Mouse (Mus musculus) intestine, postnatal 0 days (tissue): Measurements from ENCODE around the gene Pomgnt2. TPM values are rescaled to one million over a fixed set of nuclear protein-coding genes. Genes with fewer than 3 reads are reported as not detected.

Source experiments
- ATAC-seq: fragments of 200-750 bp; cut with Nextera tagmentation; 2 replicates; pipeline ENCODE4 v1.8.0; 2017; ENCODE audit warnings: mild to moderate bottlenecking, moderate TSS enrichment, moderate library complexity
- H3K27ac ChIP-seq: fragments of 300-500 bp; sonication (generic); 2 replicates; pipeline ENCODE4 v1.5.1; 2014; ENCODE audit warnings: mild to moderate bottlenecking, low read depth, low read length, moderate library complexity
- H3K27me3 ChIP-seq: fragments of 300-500 bp; sonication (generic); replicated peaks from 2 replicates; pipeline ENCODE4 v1.6.1; 2014; ENCODE audit warnings: low read length, mixed read lengths; ENCODE audit not compliant: control insufficient read depth, insufficient read depth
- H3K36me3 ChIP-seq: fragments of 300-500 bp; sonication (generic); 2 replicates; pipeline ENCODE4 v1.6.1; 2014; ENCODE audit warnings: mild to moderate bottlenecking, moderate library complexity; ENCODE audit not compliant: control insufficient read depth, insufficient read depth
- H3K4me1 ChIP-seq: fragments of 300-500 bp; sonication (generic); replicated peaks from 2 replicates; pipeline ENCODE4 v1.6.1; 2014; ENCODE audit warnings: antibody characterized with exemption, low read length, mixed read lengths; ENCODE audit not compliant: control insufficient read depth, insufficient read depth
- H3K4me2 ChIP-seq: fragments of 300-500 bp; sonication (generic); replicated peaks from 2 replicates; pipeline ENCODE4 v1.6.1; 2014; ENCODE audit warnings: low read depth, mild to moderate bottlenecking, moderate library complexity
- H3K4me3 ChIP-seq: fragments of 300-500 bp; sonication (generic); 2 replicates; pipeline ENCODE4 v1.5.1; 2014; ENCODE audit warnings: low read depth, low read length
- H3K9ac ChIP-seq: fragments of 300-500 bp; sonication (generic); 2 replicates; pipeline ENCODE4 v1.6.1; 2014; ENCODE audit warnings: mild to moderate bottlenecking, low read depth, low read length
- H3K9me3 ChIP-seq: fragments of 300-500 bp; sonication (generic); 2 replicates; pipeline ENCODE4 v1.6.1; 2016; ENCODE audit warnings: mixed run types; ENCODE audit not compliant: control insufficient read depth
- CTCF ChIP-seq: sonication (generic); IDR thresholded peaks from 2 replicates; pipeline ENCODE4 v1.5.1; 2016; ENCODE audit warnings: low read depth, mild to moderate bottlenecking, control low read depth, antibody characterized with exemption, moderate library complexity
- WGBS: fragments of 180-500 bp; shearing (Covaris S2); extraction: QIAGEN DNeasy Blood & Tissue Kit; methylation state at CpG from one replicate; pipeline ENCODE4 v1.1.7; 2014; 5-methylcytosine and 5-hydroxymethylcytosine counted together
- polyA plus RNA-seq: library from polyadenylated mRNA; unstranded; fragments of >200 nt; fragmentation: Nextera tagmentation; extraction: Ambion mirVana; gene quantifications from 2 replicates; pipeline ENCODE4 v1.2.1, GENCODE M21; 2015

Gene Pomgnt2
- polyA plus RNA-seq, 1 experiment from 2014 or later: 7.3 TPM

DNA sequence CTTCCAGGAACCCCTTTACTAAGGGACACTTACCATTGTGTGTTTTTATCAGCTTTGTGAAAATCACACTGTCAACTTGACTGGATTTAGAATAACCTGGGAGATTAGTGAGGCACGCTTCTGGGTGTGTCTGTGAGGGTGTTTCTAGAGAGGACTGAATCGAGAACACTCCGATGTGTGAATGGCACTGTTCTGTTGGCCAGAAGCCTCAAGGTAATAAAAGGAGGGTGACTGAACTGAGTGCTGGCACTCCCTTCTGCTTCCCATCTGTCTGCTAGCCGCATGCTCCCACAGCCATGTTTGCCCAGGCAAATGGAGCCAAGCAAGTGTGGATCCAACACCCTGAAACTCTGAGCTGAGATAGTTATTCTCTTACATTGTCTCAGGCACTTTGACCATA, 1.1 kb upstream of the Pomgnt2 start:
- Histone ChIP-seq H3K9me3 (no peaks in the 10 kb centered on the region), H3K27me3 (no peaks in the 10 kb centered on the region), H3K9ac (no peak overlapping the region), H3K4me3 (no peak overlapping the region), H3K36me3 (no peaks in the 10 kb centered on the region), H3K27ac (no peak overlapping the region), H3K4me1 (no peaks in the 10 kb centered on the region), H3K4me2 (no peak overlapping the region)
- peak; percentile 52 for ATAC-seq
- 34% methylated on average over 4 of the region's 4 CpGs for WGBS
- TF ChIP-seq CTCF: no peak

DNA sequence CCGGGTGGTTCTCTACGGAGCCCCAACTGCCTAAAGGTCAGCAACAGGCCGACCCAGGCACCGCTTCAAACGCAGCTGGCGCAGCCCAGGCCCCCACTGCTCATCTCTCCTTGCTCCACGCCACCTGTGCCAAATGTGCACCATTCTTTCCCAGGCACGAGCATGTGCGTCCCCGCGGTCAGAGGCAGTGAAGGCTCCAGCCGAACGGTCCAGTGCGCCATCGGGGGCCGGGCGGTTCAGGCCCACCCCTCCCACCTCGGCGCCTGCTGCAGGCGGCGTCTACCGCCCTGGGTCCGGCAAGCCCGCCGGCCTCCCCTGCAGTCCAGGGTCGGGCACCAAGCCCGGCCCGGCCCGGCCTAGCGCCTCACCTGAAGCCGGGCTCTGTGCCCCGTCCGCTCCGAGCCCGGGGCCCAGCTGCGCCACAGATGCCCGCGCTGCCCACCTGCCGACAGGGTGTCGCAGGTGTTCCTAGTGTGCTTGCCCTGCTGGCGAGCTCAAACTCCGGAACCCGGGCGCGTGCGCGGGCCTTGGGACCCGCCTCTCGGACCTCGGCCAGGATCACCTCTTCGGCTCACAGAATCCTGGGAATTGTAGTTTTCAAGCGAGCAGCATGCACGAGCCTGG, 1.3 kb downstream of the Pomgnt2 start:
- H3K4me1 ChIP-seq: no peaks in the 10 kb centered on the region
- peak overlapping the region; percentile 74 for H3K4me3 ChIP-seq
- H3K9me3 ChIP-seq: no peaks in the 10 kb centered on the region
- peak; percentile 28 for TF ChIP-seq CTCF
- H3K36me3 ChIP-seq: no peaks in the 10 kb centered on the region; the same call in 1 of the 2 replicates
- H3K9ac ChIP-seq: peak overlapping the region; percentile 80
- WGBS: under 1% methylated on average over 53 of the region's 53 CpGs
- ATAC-seq: peak; percentile 81
- H3K4me2 ChIP-seq: peak overlapping the region; percentile 100
- H3K27me3 ChIP-seq: no peaks in the 10 kb centered on the region
- no peak overlapping the region for H3K27ac ChIP-seq

DNA sequence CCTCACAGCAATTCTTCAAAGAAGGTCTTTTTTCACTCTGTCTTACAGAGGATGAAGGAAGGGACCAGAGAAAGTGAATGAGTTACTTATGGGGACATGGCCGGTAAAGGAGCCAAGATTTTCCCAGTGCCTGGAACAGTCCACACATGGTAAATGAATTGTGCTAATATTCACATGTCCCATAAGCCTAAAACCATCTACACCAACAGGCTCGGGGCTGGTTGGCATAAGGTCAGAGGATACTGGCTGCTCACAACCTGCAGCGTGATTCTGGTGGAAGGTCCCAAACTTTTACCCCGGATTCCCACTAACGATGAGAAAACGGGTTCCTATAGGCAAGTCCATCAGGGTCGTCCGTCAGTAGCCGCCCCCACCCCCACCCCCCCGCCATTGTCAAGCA, 1.8 kb downstream of the Pomgnt2 start:
- peak overlapping the region; percentile 74 for H3K4me3 ChIP-seq
- ATAC-seq: no peak
- H3K27ac ChIP-seq: no peak overlapping the region
- no peak for TF ChIP-seq CTCF
- H3K4me1 ChIP-seq: no peaks in the 10 kb centered on the region
- H3K4me2 ChIP-seq: peak overlapping the region; percentile 100
- no peaks in the 10 kb centered on the region; the same call in 1 of the 2 replicates for H3K36me3 ChIP-seq
- H3K27me3 ChIP-seq: no peaks in the 10 kb centered on the region
- no peaks in the 10 kb centered on the region for H3K9me3 ChIP-seq
- peak overlapping the region; percentile 80; the same call in 1 of the 2 replicates for H3K9ac ChIP-seq
- WGBS: 12% methylated on average over 10 of the region's 10 CpGs

DNA sequence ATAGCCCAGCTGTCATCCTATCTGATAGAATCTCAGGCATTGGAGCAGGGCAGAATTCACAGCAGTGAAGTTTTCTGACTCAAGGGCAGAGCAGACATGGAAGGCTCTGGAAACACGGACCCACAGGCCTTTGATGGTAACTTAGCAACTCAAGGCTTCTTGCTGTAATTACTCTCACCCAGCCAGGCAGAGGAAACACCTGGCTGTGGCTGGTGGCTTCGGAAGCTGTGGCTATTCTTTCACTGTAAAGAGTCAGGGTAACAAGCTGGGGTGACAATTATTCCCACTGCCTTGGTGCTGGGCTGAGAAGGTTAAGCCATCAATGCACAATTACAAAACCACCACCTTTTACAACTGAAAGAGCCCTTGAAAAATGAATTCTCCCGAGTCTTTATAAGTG, 3.9 kb downstream of the Pomgnt2 start:
- TF ChIP-seq CTCF: no peak
- H3K36me3 ChIP-seq: no peaks in the 10 kb centered on the region; the same call in 1 of the 2 replicates
- no peaks in the 10 kb centered on the region for H3K27me3 ChIP-seq
- no peaks in the 10 kb centered on the region for H3K4me1 ChIP-seq
- no peaks in the 10 kb centered on the region for H3K9me3 ChIP-seq
- no peak overlapping the region for H3K4me3 ChIP-seq
- no peak overlapping the region for H3K9ac ChIP-seq
- WGBS: 67% methylated on average over 3 of the region's 3 CpGs
- no peak overlapping the region for H3K4me2 ChIP-seq
- ATAC-seq: no peak
- no peak overlapping the region for H3K27ac ChIP-seq

DNA sequence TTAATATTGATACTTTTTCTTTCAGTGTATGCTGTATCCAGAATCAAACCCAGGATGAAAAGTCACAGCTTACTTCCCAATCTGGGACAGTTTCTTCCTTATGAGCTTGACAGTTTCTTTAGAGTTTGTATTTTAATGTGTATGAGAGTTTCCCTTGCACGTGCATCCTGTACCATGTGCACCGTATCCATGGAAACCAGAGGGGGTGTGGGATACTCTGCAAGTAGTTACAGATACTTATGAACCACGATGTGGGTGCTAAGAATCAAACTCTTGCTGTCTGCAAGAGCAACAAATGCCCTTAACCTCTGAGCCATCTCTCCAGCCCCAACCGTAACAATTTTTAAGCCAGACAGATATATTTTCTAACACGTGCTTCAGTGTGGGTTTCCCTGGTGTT, 5.9 kb downstream of the Pomgnt2 start:
- 66% methylated on average over 5 of the region's 5 CpGs for WGBS
- no peak for ATAC-seq
- TF ChIP-seq CTCF: no peak

DNA sequence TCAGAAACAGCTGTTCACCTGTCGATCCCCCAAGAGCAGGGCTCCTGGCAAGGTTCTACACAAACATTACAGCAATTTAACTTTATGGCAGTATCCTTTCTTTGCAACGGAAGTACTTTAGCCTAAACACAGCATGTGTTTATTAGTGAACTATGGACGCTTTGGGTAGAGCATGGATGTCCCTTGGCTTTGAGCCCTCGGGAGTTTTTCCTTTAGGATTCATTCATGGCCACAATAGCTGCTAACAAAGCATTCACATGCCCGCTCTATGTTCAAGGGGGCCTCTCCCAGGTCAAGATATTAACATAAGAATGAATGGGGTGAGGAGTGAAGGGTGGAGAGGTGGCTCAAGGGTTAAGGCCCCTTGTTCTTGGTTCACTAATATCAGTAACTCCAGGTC, 7.4 kb downstream of the Pomgnt2 start:
- ATAC-seq: peak; percentile 37; the same call in 1 of the 2 replicates
- no peaks in the 10 kb centered on the region for H3K9me3 ChIP-seq
- H3K27ac ChIP-seq: no peak overlapping the region
- no peaks in the 10 kb centered on the region; the same call in 1 of the 2 replicates for H3K36me3 ChIP-seq
- TF ChIP-seq CTCF: no peak
- H3K4me1 ChIP-seq: no peaks in the 10 kb centered on the region
- no peak overlapping the region for H3K9ac ChIP-seq
- WGBS: 37% methylated on average over 5 of the region's 5 CpGs
- no peak overlapping the region for H3K4me2 ChIP-seq
- H3K4me3 ChIP-seq: no peak overlapping the region
- no peaks in the 10 kb centered on the region for H3K27me3 ChIP-seq

More for the DNA sequence above, 5.9 kb downstream of the Pomgnt2 start:
- Histone ChIP-seq H3K4me3 (no peak overlapping the region), H3K27me3 (no peaks in the 10 kb centered on the region), H3K36me3 (no peaks in the 10 kb centered on the region; the same call in 1 of the 2 replicates), H3K4me1 (no peaks in the 10 kb centered on the region), H3K27ac (no peak overlapping the region), H3K4me2 (no peak overlapping the region), H3K9me3 (no peaks in the 10 kb centered on the region), H3K9ac (no peak overlapping the region)

DNA sequence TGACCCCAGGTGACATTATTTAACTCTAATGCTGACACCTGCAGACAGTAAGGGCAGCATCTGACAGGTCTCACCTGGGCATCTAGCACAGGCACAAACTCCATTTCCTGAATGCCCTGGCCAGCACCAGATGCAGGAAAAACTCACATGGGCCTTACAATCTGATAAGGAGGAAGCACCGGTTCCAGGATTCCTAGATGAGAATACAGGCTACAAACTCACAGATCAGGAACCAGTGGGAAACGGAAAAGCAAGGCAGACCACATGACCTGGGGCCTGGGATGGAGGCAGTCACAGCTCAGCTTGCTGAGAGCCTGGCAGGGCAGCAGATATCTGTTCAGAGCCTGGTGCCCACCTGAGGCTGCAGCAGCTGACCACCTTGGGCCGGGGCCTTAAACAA, 8.0 kb downstream of the Pomgnt2 start:
- no peak for ATAC-seq
- 62% methylated on average over 3 of the region's 3 CpGs for WGBS
- no peak for TF ChIP-seq CTCF

More for the DNA sequence above, 8.0 kb downstream of the Pomgnt2 start:
- H3K27ac ChIP-seq: no peak overlapping the region
- no peaks in the 10 kb centered on the region for H3K9me3 ChIP-seq
- H3K4me3 ChIP-seq: no peak overlapping the region
- no peak overlapping the region for H3K4me2 ChIP-seq
- H3K27me3 ChIP-seq: no peaks in the 10 kb centered on the region
- no peak overlapping the region for H3K9ac ChIP-seq
- H3K4me1 ChIP-seq: no peaks in the 10 kb centered on the region
- no peaks in the 10 kb centered on the region; the same call in 1 of the 2 replicates for H3K36me3 ChIP-seq
